Mouse (Mus musculus) midbrain, embryonic 13.5 days (tissue): ENCODE data around the gene Lrrc8d. TPM values are rescaled to one million over a fixed set of nuclear protein-coding genes. Genes with fewer than 3 reads are reported as not detected.

ENCODE experiments used
- ATAC-seq: fragments of 200-750 bp; cut with Nextera tagmentation; 2 replicates; pipeline ENCODE4 v1.8.0; 2017; ENCODE audit warnings: mild to moderate bottlenecking, moderate TSS enrichment, moderate library complexity
- H3K27ac ChIP-seq: fragments of 300-500 bp; sonication (generic); 2 replicates; pipeline ENCODE4 v1.5.1; 2015; ENCODE audit warnings: inconsistent platforms, mild to moderate bottlenecking, moderate library complexity
- H3K27me3 ChIP-seq: fragments of 300-500 bp; sonication (generic); 2 replicates; pipeline ENCODE4 v1.6.1; 2015; ENCODE audit warnings: mild to moderate bottlenecking, inconsistent platforms
- H3K36me3 ChIP-seq: fragments of 300-500 bp; sonication (generic); 2 replicates; pipeline ENCODE4 v1.6.1; 2015; ENCODE audit warnings: mild to moderate bottlenecking, inconsistent platforms
- H3K4me1 ChIP-seq: fragments of 300-500 bp; sonication (generic); replicated peaks from 2 replicates; pipeline ENCODE4 v1.6.1; 2015; ENCODE audit warnings: inconsistent platforms
- H3K4me2 ChIP-seq: fragments of 300-500 bp; sonication (generic); replicated peaks from 2 replicates; pipeline ENCODE4 v1.6.1; 2015; ENCODE audit warnings: moderate library complexity, mild to moderate bottlenecking, inconsistent platforms
- H3K4me3 ChIP-seq: fragments of 300-500 bp; sonication (generic); replicated peaks from 2 replicates; pipeline ENCODE4 v1.5.1; 2015; ENCODE audit warnings: mild to moderate bottlenecking, inconsistent platforms
- H3K9ac ChIP-seq: fragments of 300-500 bp; sonication (generic); replicated peaks from 2 replicates; pipeline ENCODE4 v1.6.1; 2015; ENCODE audit warnings: mild to moderate bottlenecking, inconsistent platforms
- H3K9me3 ChIP-seq: fragments of 300-500 bp; sonication (generic); 2 replicates; pipeline ENCODE4 v1.6.1; 2016; ENCODE audit warnings: mild to moderate bottlenecking, inconsistent platforms
- WGBS: fragments of 180-500 bp; shearing (Covaris S2); methylation state at CpG from one replicate; pipeline ENCODE4 v1.1.7; 2015; 5-methylcytosine and 5-hydroxymethylcytosine counted together
- polyA plus RNA-seq: library from polyadenylated mRNA; unstranded; fragments of >200 nt; fragmentation: Nextera tagmentation; extraction: Ambion mirVana; gene quantifications from 2 replicates; pipeline ENCODE4 v1.2.1, GENCODE M21; 2015

Lrrc8d gene
- polyA plus RNA-seq, 1 experiment from 2014 or later, result 32.3 TPM

GRCm38 (mm10) chr5:105704573-105704972 is 4.8 kb downstream of the Lrrc8d start:
- H3K36me3 ChIP-seq, result peaks cover 3% of the 10 kb centered on the region
- ATAC-seq, result no peak
- H3K4me1 ChIP-seq, result peaks cover 48% of the 10 kb centered on the region
- 55% methylated on average over 9 of the region's 9 CpGs for WGBS
- H3K27me3 ChIP-seq, result no peaks in the 10 kb centered on the region
- H3K9ac ChIP-seq, result no peak overlapping the region; the same call in 1 of the 2 replicates
- no peak overlapping the region for H3K4me3 ChIP-seq
- no peak overlapping the region for H3K4me2 ChIP-seq
- H3K9me3 ChIP-seq, result no peaks in the 10 kb centered on the region
- peak overlapping the region; percentile 19 for H3K27ac ChIP-seq

- H3K27me3 ChIP-seq, result no peaks in the 10 kb centered on the region
- no peak overlapping the region for H3K4me3 ChIP-seq
- peaks cover 3% of the 10 kb centered on the region for H3K36me3 ChIP-seq
- peaks cover 46% of the 10 kb centered on the region for H3K4me1 ChIP-seq
- H3K4me2 ChIP-seq, result no peak overlapping the region
- H3K9me3 ChIP-seq, result no peaks in the 10 kb centered on the region
- WGBS, result 87% methylated on average over 11 of the region's 11 CpGs
- H3K27ac ChIP-seq, result no peak overlapping the region
- no peak overlapping the region for H3K9ac ChIP-seq
- ATAC-seq, result no peak
These were observed 6.9 kb downstream of the Lrrc8d start for GRCm38 (mm10) chr5:105706635-105707034.

GRCm38 (mm10) chr5:105708276-105708675 is 8.5 kb downstream of the Lrrc8d start:
- Histone ChIP-seq H3K27ac (no peak overlapping the region), H3K36me3 (peaks cover 3% of the 10 kb centered on the region), H3K9ac (no peak overlapping the region), H3K4me1 (peaks cover 32% of the 10 kb centered on the region), H3K27me3 (no peaks in the 10 kb centered on the region), H3K4me3 (no peak overlapping the region), H3K4me2 (no peak overlapping the region), H3K9me3 (no peaks in the 10 kb centered on the region)
- ATAC-seq, result no peak
- 80% methylated on average over 5 of the region's 5 CpGs for WGBS

- no peak overlapping the region for H3K9ac ChIP-seq
- no peak overlapping the region for H3K4me3 ChIP-seq
- ATAC-seq, result no peak
- H3K4me1 ChIP-seq, result peaks cover 19% of the 10 kb centered on the region
- H3K27ac ChIP-seq, result no peak overlapping the region
- 96% methylated on average over 7 of the region's 7 CpGs for WGBS
- peaks cover 3% of the 10 kb centered on the region for H3K36me3 ChIP-seq
- H3K9me3 ChIP-seq, result no peaks in the 10 kb centered on the region
- H3K27me3 ChIP-seq, result no peaks in the 10 kb centered on the region
- no peak overlapping the region for H3K4me2 ChIP-seq
These were observed 10.7 kb downstream of the Lrrc8d start for GRCm38 (mm10) chr5:105710473-105710872.

- no peak overlapping the region for H3K4me3 ChIP-seq
- no peaks in the 10 kb centered on the region for H3K36me3 ChIP-seq
- no peak overlapping the region for H3K27ac ChIP-seq
- no peaks in the 10 kb centered on the region for H3K27me3 ChIP-seq
- H3K4me1 ChIP-seq, result peaks cover 42% of the 10 kb centered on the region
- 87% methylated on average over 6 of the region's 6 CpGs for WGBS
- no peaks in the 10 kb centered on the region for H3K9me3 ChIP-seq
- H3K4me2 ChIP-seq, result no peak overlapping the region
- no peak overlapping the region for H3K9ac ChIP-seq
- no peak for ATAC-seq
These were observed 14.7 kb downstream of the Lrrc8d start for GRCm38 (mm10) chr5:105714446-105714845.

GRCm38 (mm10) chr5:105715095-105715494 is 15.3 kb downstream of the Lrrc8d start:
- Histone ChIP-seq H3K27ac (peak overlapping the region; percentile 47; the same call in 1 of the 2 replicates), H3K9me3 (no peaks in the 10 kb centered on the region), H3K27me3 (no peaks in the 10 kb centered on the region), H3K9ac (no peak overlapping the region), H3K4me2 (no peak overlapping the region), H3K4me1 (peaks cover 40% of the 10 kb centered on the region), H3K4me3 (no peak overlapping the region), H3K36me3 (0 out of 2 replicates have a peak, but pooled peaks cover 2% of the 10 kb centered on the region)
- WGBS, result 87% methylated on average over 8 of the region's 8 CpGs
- ATAC-seq, result no peak

- peak overlapping the region; percentile 47; the same call in 1 of the 2 replicates for H3K27ac ChIP-seq
- ATAC-seq, result peak; percentile 59; the same call in 1 of the 2 replicates
- H3K4me3 ChIP-seq, result no peak overlapping the region
- no peak overlapping the region for H3K9ac ChIP-seq
- H3K4me1 ChIP-seq, result peaks cover 35% of the 10 kb centered on the region
- WGBS, result 54% methylated on average over 10 of the region's 10 CpGs
- no peak overlapping the region for H3K4me2 ChIP-seq
- no peaks in the 10 kb centered on the region for H3K27me3 ChIP-seq
- 0 out of 2 replicates have a peak, but pooled peaks cover 6% of the 10 kb centered on the region for H3K36me3 ChIP-seq
- no peaks in the 10 kb centered on the region for H3K9me3 ChIP-seq
These were observed 15.9 kb downstream of the Lrrc8d start for GRCm38 (mm10) chr5:105715531-105716124.

- 0 out of 2 replicates have a peak overlapping the region, but pooled peaks have one; percentile 20 for H3K27ac ChIP-seq
- peaks cover 35% of the 10 kb centered on the region for H3K4me1 ChIP-seq
- 78% methylated on average over 7 of the region's 7 CpGs for WGBS
These were observed 17.5 kb downstream of the Lrrc8d start for GRCm38 (mm10) chr5:105717294-105717693.

GRCm38 (mm10) chr5:105718138-105718670 is 18.4 kb downstream of the Lrrc8d start:
- no peaks in the 10 kb centered on the region for H3K27me3 ChIP-seq
- H3K36me3 ChIP-seq, result peaks cover 11% of the 10 kb centered on the region
- no peaks in the 10 kb centered on the region for H3K9me3 ChIP-seq
- 71% methylated on average over 11 of the region's 11 CpGs for WGBS
- no peak overlapping the region for H3K4me2 ChIP-seq
- H3K9ac ChIP-seq, result no peak overlapping the region
- no peak overlapping the region for H3K4me3 ChIP-seq
- no peak for ATAC-seq
- H3K27ac ChIP-seq, result 0 out of 2 replicates have a peak overlapping the region, but pooled peaks have one; percentile 8
- peaks cover 35% of the 10 kb centered on the region for H3K4me1 ChIP-seq

More at GRCm38 (mm10) chr5:105717294-105717693, 17.5 kb downstream of the Lrrc8d start:
- Histone ChIP-seq H3K27me3 (no peaks in the 10 kb centered on the region), H3K9me3 (no peaks in the 10 kb centered on the region), H3K9ac (no peak overlapping the region), H3K4me2 (no peak overlapping the region), H3K36me3 (0 out of 2 replicates have a peak, but pooled peaks cover 6% of the 10 kb centered on the region), H3K4me3 (no peak overlapping the region)
- ATAC-seq, result 0 out of 2 replicates have a peak, but pooled peaks have one; percentile 10

- H3K9ac ChIP-seq, result no peak overlapping the region
- peaks cover 16% of the 10 kb centered on the region for H3K36me3 ChIP-seq
- whole genome bisulfite sequencing, result 92% methylated on average over 4 of the region's 4 CpGs
- H3K9me3 ChIP-seq, result no peaks in the 10 kb centered on the region
- H3K27ac ChIP-seq, result no peak overlapping the region
- H3K4me1 ChIP-seq, result peaks cover 23% of the 10 kb centered on the region
- no peak for ATAC-seq
- H3K4me2 ChIP-seq, result no peak overlapping the region
- no peaks in the 10 kb centered on the region for H3K27me3 ChIP-seq
- H3K4me3 ChIP-seq, result no peak overlapping the region
These were observed 21.5 kb downstream of the Lrrc8d start for GRCm38 (mm10) chr5:105721267-105721666.

GRCm38 (mm10) chr5:105722807-105723206 is 23.0 kb downstream of the Lrrc8d start:
- H3K4me2 ChIP-seq, result no peak overlapping the region
- WGBS, result 92% methylated on average over 11 of the region's 11 CpGs
- no peak for ATAC-seq
- H3K27ac ChIP-seq, result no peak overlapping the region
- H3K36me3 ChIP-seq, result peaks cover 16% of the 10 kb centered on the region
- no peaks in the 10 kb centered on the region for H3K27me3 ChIP-seq
- H3K9me3 ChIP-seq, result no peaks in the 10 kb centered on the region
- H3K9ac ChIP-seq, result no peak overlapping the region
- H3K4me1 ChIP-seq, result peaks cover 8% of the 10 kb centered on the region
- no peak overlapping the region for H3K4me3 ChIP-seq

GRCm38 (mm10) chr5:105730193-105730831 is 30.5 kb downstream of the Lrrc8d start:
- no peaks in the 10 kb centered on the region for H3K9me3 ChIP-seq
- peaks cover 19% of the 10 kb centered on the region for H3K36me3 ChIP-seq
- 92% methylated on average over 6 of the region's 6 CpGs for WGBS
- H3K27me3 ChIP-seq, result peaks cover 3% of the 10 kb centered on the region; the same call in 1 of the 2 replicates
- H3K27ac ChIP-seq, result no peak overlapping the region
- no peak overlapping the region for H3K9ac ChIP-seq
- no peak for ATAC-seq
- H3K4me2 ChIP-seq, result no peak overlapping the region
- H3K4me3 ChIP-seq, result no peak overlapping the region
- H3K4me1 ChIP-seq, result peaks cover 28% of the 10 kb centered on the region
